Mouse (Mus musculus) C2C12 (cell line): ENCODE data around the gene Usp4.

Source experiments
- CTCF ChIP-seq: IDR thresholded peaks from one replicate; pipeline ENCODE4 v1.5.1; 2011; ENCODE audit not compliant: control insufficient read depth, insufficient read depth, insufficient read length
- MYOD1 ChIP-seq: IDR thresholded peaks from one replicate; pipeline ENCODE4 v1.6.1; 2011; ENCODE audit warnings: low read depth; ENCODE audit not compliant: control insufficient read depth, insufficient read length
- USF1 ChIP-seq: IDR thresholded peaks from one replicate; pipeline ENCODE4 v1.6.1; 2011; ENCODE audit warnings: low read depth, mild to moderate bottlenecking, control low read depth, moderate library complexity

DNA sequence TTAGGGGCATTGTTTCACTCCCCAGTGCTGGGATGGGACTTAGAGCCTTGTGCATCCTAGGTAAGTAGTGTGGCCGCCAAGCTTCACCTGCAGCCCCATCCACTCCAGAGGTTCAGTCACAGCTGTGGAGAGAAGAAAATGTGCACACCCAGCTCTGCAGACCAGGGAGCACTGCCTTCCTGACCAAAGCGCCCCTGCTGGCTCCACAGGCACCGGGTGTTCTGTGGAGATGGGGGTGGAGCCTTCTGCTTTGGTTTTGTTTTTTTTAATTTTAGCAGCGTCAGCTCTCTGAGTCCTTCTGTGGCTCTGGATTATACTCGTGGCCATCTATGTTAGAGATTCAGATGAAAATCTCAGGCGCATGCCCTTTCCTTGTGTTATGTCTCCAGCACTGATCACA, 41.6 kb downstream of the Usp4 start:
- TF ChIP-seq CTCF (no peak), MYOD1 (no peak), USF1 (no peak)
